Mouse (Mus musculus) myocyte (in vitro differentiated cells): ENCODE data around the gene Sec24d. TPM values are rescaled to one million over a fixed set of nuclear protein-coding genes. Genes with fewer than 3 reads are reported as not detected.
"Not testable (repeated sequence)": the region's sequence is repeated elsewhere in the genome, so short reads cannot be mapped to it uniquely, and the experiment has no call there.

Experiments
- H3K27me3 ChIP-seq: one replicate; pipeline ENCODE4 v1.6.1; 2011; ENCODE audit not compliant: control insufficient read depth, insufficient read depth, insufficient read length
- H3K36me3 ChIP-seq: one replicate; pipeline ENCODE4 v1.6.1; 2011; ENCODE audit not compliant: control insufficient read depth, insufficient read depth
- H3K4me2 ChIP-seq: one replicate; pipeline ENCODE4 v1.6.1; 2011; ENCODE audit warnings: low read depth, control low read depth
- H3K4me3 ChIP-seq: one replicate; pipeline ENCODE4 v1.5.1; 2011; ENCODE audit warnings: mild to moderate bottlenecking, control low read depth, moderate library complexity
- H3K79me2 ChIP-seq: one replicate; pipeline ENCODE4 v1.6.1; 2011; ENCODE audit not compliant: control insufficient read depth, insufficient read depth
- H3ac ChIP-seq: one replicate; pipeline ENCODE4 v1.6.1; 2011; ENCODE audit not compliant: control insufficient read depth, insufficient read length
- CEBPB ChIP-seq: IDR thresholded peaks from 2 replicates; pipeline ENCODE4 v1.6.1; 2011; ENCODE audit warnings: mild to moderate bottlenecking, moderate library complexity; ENCODE audit not compliant: poor library complexity, insufficient read depth, severe bottlenecking
- E2F4 ChIP-seq: IDR thresholded peaks from one replicate; pipeline ENCODE4 v1.6.1; 2011; ENCODE audit warnings: mild to moderate bottlenecking, control low read depth, moderate library complexity; ENCODE audit not compliant: insufficient read depth
- MAX ChIP-seq: IDR thresholded peaks from one replicate; pipeline ENCODE4 v1.6.1; 2011; ENCODE audit warnings: low read depth, mild to moderate bottlenecking, control low read depth
- MYOD1 ChIP-seq, 3 experiments: IDR thresholded peaks; one replicate each; pipeline ENCODE4 v1.6.1; 2011; ENCODE audit warnings: control low read depth in 2 of 3, low read depth in 2 of 3, mild to moderate bottlenecking in 2 of 3, moderate library complexity in 1 of 3; ENCODE audit not compliant: insufficient read length in 2 of 3, control insufficient read depth in 1 of 3
- MYOG ChIP-seq, 3 experiments: IDR thresholded peaks; one replicate each; pipeline ENCODE4 v1.6.1; 2011; ENCODE audit warnings: control low read depth in 2 of 3, low read depth in 2 of 3, mild to moderate bottlenecking in 2 of 3; ENCODE audit not compliant: insufficient read length in 2 of 3, control insufficient read depth in 1 of 3, insufficient read depth in 1 of 3
- POLR2A ChIP-seq: IDR thresholded peaks from one replicate; pipeline ENCODE4 v1.6.1; 2011; ENCODE audit warnings: low read depth, mild to moderate bottlenecking, control low read depth, moderate library complexity; ENCODE audit not compliant: insufficient read length
- POLR2AphosphoS2 ChIP-seq: IDR thresholded peaks from one replicate; pipeline ENCODE4 v1.6.1; 2011; ENCODE audit warnings: low read depth, control low read depth; ENCODE audit not compliant: insufficient read length
- REST ChIP-seq: IDR thresholded peaks from one replicate; pipeline ENCODE4 v1.6.1; 2011; ENCODE audit warnings: mild to moderate bottlenecking, control low read depth, moderate library complexity; ENCODE audit not compliant: insufficient read depth, insufficient read length
- SRF ChIP-seq: IDR thresholded peaks from one replicate; pipeline ENCODE4 v1.6.1; 2011; ENCODE audit warnings: low read depth; ENCODE audit not compliant: control insufficient read depth, insufficient read length
- TCF12 ChIP-seq: IDR thresholded peaks from one replicate; pipeline ENCODE4 v1.6.1; 2011; ENCODE audit warnings: mild to moderate bottlenecking, control low read depth; ENCODE audit not compliant: poor library complexity, insufficient read depth, severe bottlenecking
- TCF3 ChIP-seq: IDR thresholded peaks from one replicate; pipeline ENCODE4 v1.6.1; 2011; ENCODE audit warnings: low read depth, control low read depth; ENCODE audit not compliant: insufficient read length
- USF1 ChIP-seq: IDR thresholded peaks from one replicate; pipeline ENCODE4 v1.6.1; 2011; ENCODE audit warnings: low read depth, mild to moderate bottlenecking, control low read depth, moderate library complexity
- polyA plus RNA-seq: library from polyadenylated mRNA; unstranded; fragments of >200 nt; fragmentation: generic; extraction: Trizol; gene quantifications from one replicate; pipeline ENCODE4 v1.2.1, GENCODE M21; 2012; ENCODE audit warnings: missing spikeins

Sec24d gene
- polyA plus RNA-seq, 1 experiment, result 36.8 TPM

- peak within 1 kb of the TSS; percentile 70 for H3K4me3 ChIP-seq
- peaks cover 30% of the 10 kb centered on the region for H3K79me2 ChIP-seq
Observed at GRCm38 (mm10) chr3:123385486-123386156, 118.4 kb downstream of the Sec24d start, which contains the start of gene Mettl14. Gene Mettl14 (minus strand): TSS chr3:123386108.

GRCm38 (mm10) chr3:123386157-123386780 is 119.0 kb downstream of the Sec24d start:
- not testable (repeated sequence) for H3K27me3 ChIP-seq, H3K36me3 ChIP-seq
- Histone ChIP-seq H3K4me2 (peak overlapping the region; percentile 42), H3K4me3 (peak overlapping the region; percentile 70), H3K79me2 (peaks cover 30% of the 10 kb centered on the region), H3ac (peak overlapping the region; percentile 35)

More at GRCm38 (mm10) chr3:123385486-123386156, 118.4 kb downstream of the Sec24d start, which contains the start of gene Mettl14:
- H3K36me3 ChIP-seq, result peaks cover 7% of the 10 kb centered on the region
- H3ac ChIP-seq, result peak within 1 kb of the TSS; percentile 35
- H3K27me3 ChIP-seq, result no peaks in the 10 kb centered on the region
- TF ChIP-seq SRF (no peak), MYOD1 (IDR thresholded peaks at IDR 0.05; ENCODE audit: control insufficient read depth in 1 of 3, insufficient read length in 2 of 3, low read depth in 2 of 3) (peak in 2 of 3 experiments; percentile 12 to 15)
- H3K4me2 ChIP-seq, result peak within 1 kb of the TSS; percentile 86

- H3K4me2 ChIP-seq, result no peak overlapping the region
- no peak overlapping the region for H3ac ChIP-seq
- no peaks in the 10 kb centered on the region for H3K79me2 ChIP-seq
- no peak overlapping the region for H3K4me3 ChIP-seq
- no peaks in the 10 kb centered on the region for H3K36me3 ChIP-seq
- TF ChIP-seq TCF3 (no peak), POLR2A (no peak), USF1 (no peak), TCF12 (no peak), MAX (no peak), MYOD1 (IDR thresholded peaks at IDR 0.05; ENCODE audit: control insufficient read depth in 1 of 3, insufficient read length in 2 of 3, low read depth in 2 of 3) (no peak)
- H3K27me3 ChIP-seq, result no peaks in the 10 kb centered on the region
Observed at GRCm38 (mm10) chr3:123391180-123391579, 123.9 kb downstream of the Sec24d start.

- no peak overlapping the region for H3K4me3 ChIP-seq
- no peaks in the 10 kb centered on the region for H3K79me2 ChIP-seq
- TF ChIP-seq TCF12 (no peak), POLR2AphosphoS2 (no peak), MAX (no peak), POLR2A (no peak), MYOG (IDR thresholded peaks at IDR 0.05; ENCODE audit: control insufficient read depth in 1 of 3, insufficient read depth in 1 of 3, insufficient read length in 2 of 3, low read depth in 2 of 3) (no peak)
- H3K36me3 ChIP-seq, result no peaks in the 10 kb centered on the region
- no peaks in the 10 kb centered on the region for H3K27me3 ChIP-seq
- H3ac ChIP-seq, result no peak overlapping the region
- no peak overlapping the region for H3K4me2 ChIP-seq
Observed at GRCm38 (mm10) chr3:123395611-123396010, 128.4 kb downstream of the Sec24d start.

GRCm38 (mm10) chr3:123397562-123398481 is 130.6 kb downstream of the Sec24d start:
- peaks cover 8% of the 10 kb centered on the region for H3K27me3 ChIP-seq
- H3K4me2 ChIP-seq, result no peak overlapping the region
- no peak overlapping the region for H3ac ChIP-seq
- no peaks in the 10 kb centered on the region for H3K79me2 ChIP-seq
- TF ChIP-seq POLR2A (no peak), TCF3 (no peak), USF1 (no peak), REST (no peak), MAX (no peak), TCF12 (no peak), CEBPB (no peak), MYOG (IDR thresholded peaks at IDR 0.05; ENCODE audit: control insufficient read depth in 1 of 3, insufficient read depth in 1 of 3, insufficient read length in 2 of 3, low read depth in 2 of 3) (no peak), MYOD1 (IDR thresholded peaks at IDR 0.05; ENCODE audit: control insufficient read depth in 1 of 3, insufficient read length in 2 of 3, low read depth in 2 of 3) (no peak), SRF (no peak), POLR2AphosphoS2 (no peak), E2F4 (no peak)
- H3K4me3 ChIP-seq, result no peak overlapping the region
- no peaks in the 10 kb centered on the region for H3K36me3 ChIP-seq
